Mouse (Mus musculus): ENCODE measurements around the gene Sh3d19. TPM values are rescaled to one million over a fixed set of nuclear protein-coding genes. Genes with fewer than 3 reads are reported as not detected.
A peak's percentile ranks its signal among the peaks of the same experiment; 100 is the strongest.

Gene Sh3d19
- polyA plus RNA-seq, 1 experiment: 64.7 TPM

GRCm38 (mm10) chr3:86001271-86001670, 30.4 kb downstream of the Sh3d19 start:
- TF ChIP-seq CTCF (IDR thresholded peaks at IDR 0.05; ENCODE audit: insufficient read depth, low read length) (no peak), POLR2A (IDR thresholded peaks at IDR 0.05; ENCODE audit: borderline replicate concordance, extremely low read depth, low read depth, low read length) (no peak)
- Histone ChIP-seq H3K4me3 (replicated peaks; ENCODE audit: extremely low read depth, low read depth, low read length) (no peak overlapping the region), H3K4me1 (ENCODE audit: control insufficient read depth, insufficient read depth, low read length) (no peaks in the 10 kb centered on the region; the same call in 1 of the 2 replicates)
- 78% methylated on average over 3 of the region's 3 CpGs for whole genome bisulfite sequencing
- DNase-seq: no peak

- peak; percentile 35 for DNase-seq
- TF ChIP-seq CTCF (IDR thresholded peaks at IDR 0.05; ENCODE audit: insufficient read depth, low read length) (no peak), POLR2A (IDR thresholded peaks at IDR 0.05; ENCODE audit: borderline replicate concordance, extremely low read depth, low read depth, low read length) (no peak)
- 83% methylated on average over 17 of the region's 17 CpGs for WGBS
- H3K4me3 ChIP-seq (replicated peaks; ENCODE audit: extremely low read depth, low read depth, low read length): no peak within 1 kb of the TSS
- no peaks in the 10 kb centered on the region; the same call in 1 of the 2 replicates for H3K4me1 ChIP-seq (ENCODE audit: control insufficient read depth, insufficient read depth, low read length)
Measured at GRCm38 (mm10) chr3:86002423-86002822, 31.5 kb downstream of the Sh3d19 start, which contains the start of gene Prss48. Prss48 (minus strand) TSS chr3:86002491.

- Histone ChIP-seq H3K4me1 (ENCODE audit: control insufficient read depth, insufficient read depth, low read length) (no peaks in the 10 kb centered on the region; the same call in 1 of the 2 replicates), H3K4me3 (replicated peaks; ENCODE audit: extremely low read depth, low read depth, low read length) (no peak overlapping the region)
- no peak for TF ChIP-seq CTCF (IDR thresholded peaks at IDR 0.05; ENCODE audit: insufficient read depth, low read length)
- TF ChIP-seq POLR2A (IDR thresholded peaks at IDR 0.05; ENCODE audit: borderline replicate concordance, extremely low read depth, low read depth, low read length): no peak
- no peak for DNase-seq
- 72% methylated on average over 5 of the region's 5 CpGs for WGBS
Measured at GRCm38 (mm10) chr3:86002940-86003339, 32.0 kb downstream of the Sh3d19 start.

GRCm38 (mm10) chr3:86004751-86005150, 33.8 kb downstream of the Sh3d19 start:
- WGBS: 97% methylated on average over 10 of the region's 10 CpGs
- Histone ChIP-seq H3K4me3 (replicated peaks; ENCODE audit: extremely low read depth, low read depth, low read length) (no peak overlapping the region), H3K4me1 (ENCODE audit: control insufficient read depth, insufficient read depth, low read length) (no peaks in the 10 kb centered on the region; the same call in 1 of the 2 replicates)
- TF ChIP-seq CTCF (IDR thresholded peaks at IDR 0.05; ENCODE audit: insufficient read depth, low read length) (no peak), POLR2A (IDR thresholded peaks at IDR 0.05; ENCODE audit: borderline replicate concordance, extremely low read depth, low read depth, low read length) (no peak)
- DNase-seq: no peak

- WGBS: 52% methylated on average over 3 of the region's 3 CpGs
- no peak for DNase-seq
- peaks cover 6% of the 10 kb centered on the region for H3K4me1 ChIP-seq (ENCODE audit: control insufficient read depth, insufficient read depth, low read length)
- H3K4me3 ChIP-seq (replicated peaks; ENCODE audit: extremely low read depth, low read depth, low read length): no peak overlapping the region
- TF ChIP-seq CTCF (IDR thresholded peaks at IDR 0.05; ENCODE audit: insufficient read depth, low read length) (no peak), POLR2A (IDR thresholded peaks at IDR 0.05; ENCODE audit: borderline replicate concordance, extremely low read depth, low read depth, low read length) (no peak)
Measured at GRCm38 (mm10) chr3:86010618-86011017, 39.7 kb downstream of the Sh3d19 start.

- TF ChIP-seq CTCF (IDR thresholded peaks at IDR 0.05; ENCODE audit: insufficient read depth, low read length) (no peak), POLR2A (IDR thresholded peaks at IDR 0.05; ENCODE audit: borderline replicate concordance, extremely low read depth, low read depth, low read length) (no peak)
- WGBS: 48% methylated on average over 6 of the region's 6 CpGs
Measured at GRCm38 (mm10) chr3:86011373-86011772, 40.5 kb downstream of the Sh3d19 start.

GRCm38 (mm10) chr3:86011833-86012232, 40.9 kb downstream of the Sh3d19 start:
- TF ChIP-seq POLR2A (IDR thresholded peaks at IDR 0.05; ENCODE audit: borderline replicate concordance, extremely low read depth, low read depth, low read length) (no peak), CTCF (IDR thresholded peaks at IDR 0.05; ENCODE audit: insufficient read depth, low read length) (no peak)
- DNase-seq: no peak
- 44% methylated on average over 3 of the region's 3 CpGs for WGBS
- peaks cover 6% of the 10 kb centered on the region for H3K4me1 ChIP-seq (ENCODE audit: control insufficient read depth, insufficient read depth, low read length)
- no peak overlapping the region for H3K4me3 ChIP-seq (replicated peaks; ENCODE audit: extremely low read depth, low read depth, low read length)

More at GRCm38 (mm10) chr3:86011373-86011772, 40.5 kb downstream of the Sh3d19 start:
- Histone ChIP-seq H3K4me1 (ENCODE audit: control insufficient read depth, insufficient read depth, low read length) (peaks cover 6% of the 10 kb centered on the region), H3K4me3 (replicated peaks; ENCODE audit: extremely low read depth, low read depth, low read length) (no peak overlapping the region)
- no peak for DNase-seq

GRCm38 (mm10) chr3:86013837-86014236, 42.9 kb downstream of the Sh3d19 start:
- H3K4me1 ChIP-seq (ENCODE audit: control insufficient read depth, insufficient read depth, low read length): peaks cover 6% of the 10 kb centered on the region
- DNase-seq: no peak
- no peak overlapping the region for H3K4me3 ChIP-seq (replicated peaks; ENCODE audit: extremely low read depth, low read depth, low read length)
- 56% methylated on average over 10 of the region's 10 CpGs for WGBS
- no peak for TF ChIP-seq CTCF (IDR thresholded peaks at IDR 0.05; ENCODE audit: insufficient read depth, low read length)
- no peak for TF ChIP-seq POLR2A (IDR thresholded peaks at IDR 0.05; ENCODE audit: borderline replicate concordance, extremely low read depth, low read depth, low read length)

GRCm38 (mm10) chr3:86016965-86017364, 46.1 kb downstream of the Sh3d19 start:
- Histone ChIP-seq H3K4me1 (ENCODE audit: control insufficient read depth, insufficient read depth, low read length) (no peaks in the 10 kb centered on the region; the same call in 1 of the 2 replicates), H3K4me3 (replicated peaks; ENCODE audit: extremely low read depth, low read depth, low read length) (no peak overlapping the region)
- WGBS: 90% methylated on average over 1 of the region's 1 CpGs
- TF ChIP-seq CTCF (IDR thresholded peaks at IDR 0.05; ENCODE audit: insufficient read depth, low read length) (no peak), POLR2A (IDR thresholded peaks at IDR 0.05; ENCODE audit: borderline replicate concordance, extremely low read depth, low read depth, low read length) (no peak)
- no peak for DNase-seq

GRCm38 (mm10) chr3:86017484-86017883, 46.6 kb downstream of the Sh3d19 start:
- no peaks in the 10 kb centered on the region; the same call in 1 of the 2 replicates for H3K4me1 ChIP-seq (ENCODE audit: control insufficient read depth, insufficient read depth, low read length)
- WGBS: 63% methylated on average over 8 of the region's 8 CpGs
- TF ChIP-seq POLR2A (IDR thresholded peaks at IDR 0.05; ENCODE audit: borderline replicate concordance, extremely low read depth, low read depth, low read length): no peak
- no peak for TF ChIP-seq CTCF (IDR thresholded peaks at IDR 0.05; ENCODE audit: insufficient read depth, low read length)
- H3K4me3 ChIP-seq (replicated peaks; ENCODE audit: extremely low read depth, low read depth, low read length): no peak overlapping the region
- DNase-seq: no peak

Measured in lung, adult 2 months (tissue).